Mouse (Mus musculus): ENCODE results near the gene Sppl2b. TPM values are rescaled to one million over a fixed set of nuclear protein-coding genes. Genes with fewer than 3 reads are reported as not detected.

Sppl2b gene
- total and polyA plus RNA-seq, 3 experiments = 52.0 to 65.9 TPM; not detected in 1

DNA sequence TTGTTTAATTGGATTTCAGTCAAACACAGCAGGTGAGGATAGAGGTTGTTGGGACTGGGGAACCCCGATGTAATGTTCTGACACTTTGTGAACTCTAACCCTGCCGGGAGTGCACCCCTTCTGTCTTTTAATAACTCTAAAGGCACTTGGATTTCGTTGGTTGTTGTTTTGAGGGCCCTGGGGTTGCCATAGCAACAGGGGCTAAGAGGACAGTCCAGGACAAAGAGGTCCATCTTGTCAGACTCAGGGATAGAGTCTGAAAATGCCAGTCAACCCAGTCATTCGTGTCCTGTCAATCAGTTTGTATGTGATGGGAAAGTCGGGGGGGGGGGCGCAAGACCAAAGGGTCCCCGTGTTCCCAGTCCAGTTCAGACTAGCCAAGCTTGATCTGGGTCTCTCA is 22.3 kb upstream of the Sppl2b start:
- H3K4me3 ChIP-seq (ENCODE audit: control insufficient read depth in 1 of 2, insufficient read depth in 1 of 2, low read depth in 2 of 2, low read length in 2 of 2) = no peak overlapping the region

GRCm38 (mm10) chr10:80835617-80836016 is 19.5 kb upstream of the Sppl2b start:
- no peak overlapping the region for H3K9ac ChIP-seq (ENCODE audit: control insufficient read depth, low read depth, low read length, poor library complexity, severe bottlenecking)
- no peak overlapping the region for H3K4me3 ChIP-seq (ENCODE audit: control insufficient read depth in 1 of 2, insufficient read depth in 1 of 2, low read depth in 2 of 2, low read length in 2 of 2)
- no peaks in the 10 kb centered on the region; a peak in 1 of 4 replicates for H3K27me3 ChIP-seq (ENCODE audit: control insufficient read depth in 1 of 2, insufficient read depth in 2 of 2, low read length in 2 of 2)
- peaks cover 2 to 4% of the 10 kb centered on the region in 2 experiments; a peak in 3 of 4 replicates for H3K4me1 ChIP-seq (ENCODE audit: control insufficient read depth in 1 of 2, insufficient read depth in 2 of 2, low read length in 2 of 2)
- no peak for DNase-seq (ENCODE audit: low read depth, low spot score)
- peaks cover 0 to 2% of the 10 kb centered on the region in 2 experiments; a peak in 1 of 4 replicates for H3K36me3 ChIP-seq (ENCODE audit: control insufficient read depth in 1 of 2, insufficient read depth in 2 of 2, low read length in 2 of 2)
- TF ChIP-seq HCFC1 (IDR thresholded peaks at IDR 0.05; ENCODE audit: low read depth, low read length) (no peak), CTCF (IDR thresholded peaks at IDR 0.05 in 2 of 3, conservative IDR thresholded peaks at IDR 0.05 in 1 of 3; ENCODE audit: control insufficient read depth in 1 of 3, insufficient read depth in 1 of 3, low read depth in 2 of 3, low read length in 3 of 3, poor library complexity in 1 of 3, severe bottlenecking in 1 of 3) (no peak), USF1 (IDR thresholded peaks at IDR 0.05; ENCODE audit: low read depth, low read length) (no peak), MAFK (IDR thresholded peaks at IDR 0.05; ENCODE audit: borderline replicate concordance, low read depth, low read length) (no peak), USF2 (IDR thresholded peaks at IDR 0.05; ENCODE audit: borderline replicate concordance in 1 of 2, insufficient read depth in 1 of 2, low read depth in 1 of 2, low read length in 2 of 2) (no peak), RAD21 (IDR thresholded peaks at IDR 0.05; ENCODE audit: low read depth, low read length) (no peak), CHD2 (IDR thresholded peaks at IDR 0.05; ENCODE audit: low read length) (no peak), GABPA (IDR thresholded peaks at IDR 0.05; ENCODE audit: low read depth, low read length) (no peak), NRF1 (IDR thresholded peaks at IDR 0.05; ENCODE audit: insufficient read depth, low read depth, low read length, poor library complexity, severe bottlenecking) (no peak), CHD1 (IDR thresholded peaks at IDR 0.05; ENCODE audit: low read depth, low read length) (no peak), ZKSCAN1 (IDR thresholded peaks at IDR 0.05; ENCODE audit: low read depth, low read length) (no peak), POLR2AphosphoS5 (IDR thresholded peaks at IDR 0.05; ENCODE audit: borderline replicate concordance, low read depth, low read length) (no peak), MXI1 (IDR thresholded peaks at IDR 0.05; ENCODE audit: low read depth, low read length) (no peak), TCF12 (IDR thresholded peaks at IDR 0.05; ENCODE audit: low read depth, low read length) (no peak), MYB (IDR thresholded peaks at IDR 0.05; ENCODE audit: low read depth, low read length) (no peak)
- H3K9me3 ChIP-seq (replicated peaks; ENCODE audit: insufficient read depth, low read length) = no peaks in the 10 kb centered on the region
- no peaks in the 10 kb centered on the region for H3K79me2 ChIP-seq (ENCODE audit: control insufficient read depth, insufficient read depth, low read length, poor library complexity)
- no peak overlapping the region for H3K27ac ChIP-seq (ENCODE audit: control insufficient read depth, low read depth, low read length)

More for the DNA sequence above, 22.3 kb upstream of the Sppl2b start:
- H3K79me2 ChIP-seq (ENCODE audit: control insufficient read depth, insufficient read depth, low read length, poor library complexity) = peaks cover 10% of the 10 kb centered on the region
- H3K9ac ChIP-seq (ENCODE audit: control insufficient read depth, low read depth, low read length, poor library complexity, severe bottlenecking) = no peak overlapping the region
- TF ChIP-seq CHD1 (IDR thresholded peaks at IDR 0.05; ENCODE audit: low read depth, low read length) (no peak), ZKSCAN1 (IDR thresholded peaks at IDR 0.05; ENCODE audit: low read depth, low read length) (no peak), BHLHE40 (IDR thresholded peaks at IDR 0.05; ENCODE audit: borderline replicate concordance, low read depth, low read length) (no peak), MAZ (IDR thresholded peaks at IDR 0.05; ENCODE audit: low read depth, low read length) (no peak), CHD2 (IDR thresholded peaks at IDR 0.05; ENCODE audit: low read length) (no peak), POLR2AphosphoS5 (IDR thresholded peaks at IDR 0.05; ENCODE audit: borderline replicate concordance, low read depth, low read length) (no peak)
- no peak overlapping the region for H3K27ac ChIP-seq (ENCODE audit: control insufficient read depth, low read depth, low read length)
- H3K36me3 ChIP-seq (ENCODE audit: control insufficient read depth in 1 of 2, insufficient read depth in 2 of 2, low read length in 2 of 2) = peaks cover 0 to 4% of the 10 kb centered on the region in 2 experiments; a peak in 2 of 4 replicates
- no peak for DNase-seq (ENCODE audit: low read depth, low spot score)
- H3K4me1 ChIP-seq (ENCODE audit: control insufficient read depth in 1 of 2, insufficient read depth in 2 of 2, low read length in 2 of 2) = peaks cover 2 to 9% of the 10 kb centered on the region in 2 experiments; a peak in 3 of 4 replicates
- H3K9me3 ChIP-seq (replicated peaks; ENCODE audit: insufficient read depth, low read length) = no peaks in the 10 kb centered on the region
- H3K27me3 ChIP-seq (ENCODE audit: control insufficient read depth in 1 of 2, insufficient read depth in 2 of 2, low read length in 2 of 2) = no peaks in the 10 kb centered on the region

Data from MEL (cell line).